Mouse (Mus musculus) myocyte (in vitro differentiated cells): ENCODE data around the gene Ccdc57. TPM values are rescaled to one million over a fixed set of nuclear protein-coding genes. Genes with fewer than 3 reads are reported as not detected.
A peak's percentile ranks its signal among the peaks of the same experiment; 100 is the strongest.

Experiments
- H3K27me3 ChIP-seq: one replicate; pipeline ENCODE4 v1.6.1; 2011; ENCODE audit not compliant: control insufficient read depth, insufficient read depth, insufficient read length
- H3K36me3 ChIP-seq: one replicate; pipeline ENCODE4 v1.6.1; 2011; ENCODE audit not compliant: control insufficient read depth, insufficient read depth
- H3K4me2 ChIP-seq: one replicate; pipeline ENCODE4 v1.6.1; 2011; ENCODE audit warnings: low read depth, control low read depth
- H3K4me3 ChIP-seq: one replicate; pipeline ENCODE4 v1.5.1; 2011; ENCODE audit warnings: mild to moderate bottlenecking, control low read depth, moderate library complexity
- H3K79me2 ChIP-seq: one replicate; pipeline ENCODE4 v1.6.1; 2011; ENCODE audit not compliant: control insufficient read depth, insufficient read depth
- H3ac ChIP-seq: one replicate; pipeline ENCODE4 v1.6.1; 2011; ENCODE audit not compliant: control insufficient read depth, insufficient read length
- CEBPB ChIP-seq: IDR thresholded peaks from 2 replicates; pipeline ENCODE4 v1.6.1; 2011; ENCODE audit warnings: mild to moderate bottlenecking, moderate library complexity; ENCODE audit not compliant: poor library complexity, insufficient read depth, severe bottlenecking
- E2F4 ChIP-seq: IDR thresholded peaks from one replicate; pipeline ENCODE4 v1.6.1; 2011; ENCODE audit warnings: mild to moderate bottlenecking, control low read depth, moderate library complexity; ENCODE audit not compliant: insufficient read depth
- MAX ChIP-seq: IDR thresholded peaks from one replicate; pipeline ENCODE4 v1.6.1; 2011; ENCODE audit warnings: low read depth, mild to moderate bottlenecking, control low read depth
- MYOD1 ChIP-seq, 3 experiments: IDR thresholded peaks; one replicate each; pipeline ENCODE4 v1.6.1; 2011; ENCODE audit warnings: control low read depth in 2 of 3, low read depth in 2 of 3, mild to moderate bottlenecking in 2 of 3, moderate library complexity in 1 of 3; ENCODE audit not compliant: insufficient read length in 2 of 3, control insufficient read depth in 1 of 3
- MYOG ChIP-seq, 3 experiments: IDR thresholded peaks; one replicate each; pipeline ENCODE4 v1.6.1; 2011; ENCODE audit warnings: control low read depth in 2 of 3, low read depth in 2 of 3, mild to moderate bottlenecking in 2 of 3; ENCODE audit not compliant: insufficient read length in 2 of 3, control insufficient read depth in 1 of 3, insufficient read depth in 1 of 3
- POLR2A ChIP-seq: IDR thresholded peaks from one replicate; pipeline ENCODE4 v1.6.1; 2011; ENCODE audit warnings: low read depth, mild to moderate bottlenecking, control low read depth, moderate library complexity; ENCODE audit not compliant: insufficient read length
- POLR2AphosphoS2 ChIP-seq: IDR thresholded peaks from one replicate; pipeline ENCODE4 v1.6.1; 2011; ENCODE audit warnings: low read depth, control low read depth; ENCODE audit not compliant: insufficient read length
- REST ChIP-seq: IDR thresholded peaks from one replicate; pipeline ENCODE4 v1.6.1; 2011; ENCODE audit warnings: mild to moderate bottlenecking, control low read depth, moderate library complexity; ENCODE audit not compliant: insufficient read depth, insufficient read length
- SRF ChIP-seq: IDR thresholded peaks from one replicate; pipeline ENCODE4 v1.6.1; 2011; ENCODE audit warnings: low read depth; ENCODE audit not compliant: control insufficient read depth, insufficient read length
- TCF12 ChIP-seq: IDR thresholded peaks from one replicate; pipeline ENCODE4 v1.6.1; 2011; ENCODE audit warnings: mild to moderate bottlenecking, control low read depth; ENCODE audit not compliant: poor library complexity, insufficient read depth, severe bottlenecking
- TCF3 ChIP-seq: IDR thresholded peaks from one replicate; pipeline ENCODE4 v1.6.1; 2011; ENCODE audit warnings: low read depth, control low read depth; ENCODE audit not compliant: insufficient read length
- USF1 ChIP-seq: IDR thresholded peaks from one replicate; pipeline ENCODE4 v1.6.1; 2011; ENCODE audit warnings: low read depth, mild to moderate bottlenecking, control low read depth, moderate library complexity
- polyA plus RNA-seq: library from polyadenylated mRNA; unstranded; fragments of >200 nt; fragmentation: generic; extraction: Trizol; gene quantifications from one replicate; pipeline ENCODE4 v1.2.1, GENCODE M21; 2012; ENCODE audit warnings: missing spikeins

The Ccdc57 gene
- polyA plus RNA-seq, 1 experiment: 1.8 TPM

- Histone ChIP-seq H3K79me2 (no peaks in the 10 kb centered on the region), H3K27me3 (no peaks in the 10 kb centered on the region), H3K36me3 (peaks cover 30% of the 10 kb centered on the region), H3ac (no peak overlapping the region), H3K4me2 (no peak overlapping the region), H3K4me3 (no peak overlapping the region)
- TF ChIP-seq MYOG (IDR thresholded peaks at IDR 0.05; ENCODE audit: control insufficient read depth in 1 of 3, insufficient read depth in 1 of 3, insufficient read length in 2 of 3, low read depth in 2 of 3): no peak
- no peak for TF ChIP-seq POLR2A
- no peak for TF ChIP-seq TCF3
- TF ChIP-seq TCF12: no peak
- no peak for TF ChIP-seq USF1
- no peak for TF ChIP-seq E2F4
- TF ChIP-seq REST: no peak
- TF ChIP-seq POLR2AphosphoS2: no peak
- TF ChIP-seq CEBPB: no peak
Measured at GRCm38 (mm10) chr11:120805375-120806298, 127.0 kb downstream of the Ccdc57 start.

- Histone ChIP-seq H3K79me2 (no peaks in the 10 kb centered on the region), H3K4me2 (no peak overlapping the region)
- TF ChIP-seq MYOD1 (IDR thresholded peaks at IDR 0.05; ENCODE audit: control insufficient read depth in 1 of 3, insufficient read length in 2 of 3, low read depth in 2 of 3) (no peak), CEBPB (no peak), POLR2AphosphoS2 (peak; percentile 54)
Measured at GRCm38 (mm10) chr11:120804769-120805168, 127.9 kb downstream of the Ccdc57 start.

GRCm38 (mm10) chr11:120804274-120804673 lies 128.4 kb downstream of the Ccdc57 start:
- no peak overlapping the region for H3ac ChIP-seq
- peaks cover 26% of the 10 kb centered on the region for H3K36me3 ChIP-seq
- H3K4me2 ChIP-seq: no peak overlapping the region
- no peaks in the 10 kb centered on the region for H3K27me3 ChIP-seq
- H3K79me2 ChIP-seq: no peaks in the 10 kb centered on the region
- TF ChIP-seq POLR2AphosphoS2 (peak; percentile 79), E2F4 (no peak)
- no peak overlapping the region for H3K4me3 ChIP-seq

More at GRCm38 (mm10) chr11:120804769-120805168, 127.9 kb downstream of the Ccdc57 start:
- no peaks in the 10 kb centered on the region for H3K27me3 ChIP-seq
- H3ac ChIP-seq: no peak overlapping the region
- H3K36me3 ChIP-seq: peaks cover 26% of the 10 kb centered on the region
- H3K4me3 ChIP-seq: no peak overlapping the region

- H3K79me2 ChIP-seq: peaks cover 8% of the 10 kb centered on the region
- no peaks in the 10 kb centered on the region for H3K36me3 ChIP-seq
- no peak overlapping the region for H3ac ChIP-seq
- H3K4me3 ChIP-seq: no peak overlapping the region
- peak; percentile 28 for TF ChIP-seq POLR2AphosphoS2
- no peak for TF ChIP-seq E2F4
- no peak for TF ChIP-seq MYOG (IDR thresholded peaks at IDR 0.05; ENCODE audit: control insufficient read depth in 1 of 3, insufficient read depth in 1 of 3, insufficient read length in 2 of 3, low read depth in 2 of 3)
- TF ChIP-seq MAX: no peak
- TF ChIP-seq SRF: no peak
- TF ChIP-seq USF1: peak; percentile 100
- TF ChIP-seq REST: no peak
- peak; percentile 57 for TF ChIP-seq POLR2A
- no peak for TF ChIP-seq TCF3
- no peak for TF ChIP-seq TCF12
- H3K4me2 ChIP-seq: peak overlapping the region; percentile 65
- H3K27me3 ChIP-seq: no peaks in the 10 kb centered on the region
Measured at GRCm38 (mm10) chr11:120800061-120800904, 132.4 kb downstream of the Ccdc57 start.

- peak overlapping the region; percentile 65 for H3K4me2 ChIP-seq
- no peaks in the 10 kb centered on the region for H3K27me3 ChIP-seq
- no peak for TF ChIP-seq TCF12
- no peak overlapping the region for H3K4me3 ChIP-seq
- H3K79me2 ChIP-seq: peaks cover 16% of the 10 kb centered on the region
- H3ac ChIP-seq: no peak overlapping the region
- no peaks in the 10 kb centered on the region for H3K36me3 ChIP-seq
Measured at GRCm38 (mm10) chr11:120799316-120799890, 133.3 kb downstream of the Ccdc57 start.
